Mouse (Mus musculus) bone marrow, adult 2 months (tissue): ENCODE results near the gene Fxyd1.

ENCODE experiments used
- CTCF ChIP-seq: fragments of 200-500 bp; IDR thresholded peaks from 2 replicates; pipeline ENCODE4 v1.5.1; 2011; ENCODE audit warnings: low read length, control low read depth; ENCODE audit not compliant: control insufficient read depth, insufficient read depth
- POLR2A ChIP-seq: fragments of 200-500 bp; IDR thresholded peaks from 2 replicates; pipeline ENCODE4 v1.6.1; 2011; ENCODE audit warnings: low read depth, mild to moderate bottlenecking, control low read depth, low read length, borderline replicate concordance; ENCODE audit not compliant: control insufficient read depth

- TF ChIP-seq CTCF, result no peak
- no peak for TF ChIP-seq POLR2A
Measured at GRCm38 (mm10) chr7:31087262-31087661, 30.3 kb upstream of the Fxyd1 start.
